Mouse (Mus musculus): ENCODE data around the gene 1700029H14Rik.

Gene 1700029H14Rik

GRCm38 (mm10) chr8:13503936-13504606 lies 58.2 kb downstream of the 1700029H14Rik start:
- DNase-seq = no peak

- DNase-seq = no peak
Measured at GRCm38 (mm10) chr8:13501221-13501620, 61.0 kb downstream of the 1700029H14Rik start.

All from B cell, adult 2 months (primary cell).